Mouse (Mus musculus): Measurements from ENCODE around the gene Capn7. TPM values are rescaled to one million over a fixed set of nuclear protein-coding genes. Genes with fewer than 3 reads are reported as not detected.

Gene Capn7
- total RNA-seq, 2 experiments from 2014 or later = 39.4 to 42.1 TPM

DNA sequence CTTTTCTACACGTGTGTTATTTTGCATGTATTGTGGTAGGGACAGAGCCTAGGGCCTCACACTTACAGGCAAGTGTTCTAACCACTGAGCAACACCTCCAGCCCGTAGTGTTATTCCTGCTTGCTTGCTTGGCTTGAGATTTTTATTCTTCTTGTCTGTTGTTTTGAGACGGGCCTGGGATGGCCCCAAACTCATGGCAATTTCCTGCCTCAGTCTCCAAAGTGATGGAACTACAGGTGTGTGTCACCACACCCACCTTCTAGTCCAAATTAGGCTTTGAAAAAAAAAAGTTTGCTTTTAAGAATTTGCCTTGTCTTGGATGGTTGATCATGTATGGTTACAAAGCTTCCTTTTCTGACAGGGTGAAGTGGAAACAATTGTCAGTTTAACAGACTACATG lies 80.0 kb downstream of the Capn7 start:
- no peak for DNase-seq

DNA sequence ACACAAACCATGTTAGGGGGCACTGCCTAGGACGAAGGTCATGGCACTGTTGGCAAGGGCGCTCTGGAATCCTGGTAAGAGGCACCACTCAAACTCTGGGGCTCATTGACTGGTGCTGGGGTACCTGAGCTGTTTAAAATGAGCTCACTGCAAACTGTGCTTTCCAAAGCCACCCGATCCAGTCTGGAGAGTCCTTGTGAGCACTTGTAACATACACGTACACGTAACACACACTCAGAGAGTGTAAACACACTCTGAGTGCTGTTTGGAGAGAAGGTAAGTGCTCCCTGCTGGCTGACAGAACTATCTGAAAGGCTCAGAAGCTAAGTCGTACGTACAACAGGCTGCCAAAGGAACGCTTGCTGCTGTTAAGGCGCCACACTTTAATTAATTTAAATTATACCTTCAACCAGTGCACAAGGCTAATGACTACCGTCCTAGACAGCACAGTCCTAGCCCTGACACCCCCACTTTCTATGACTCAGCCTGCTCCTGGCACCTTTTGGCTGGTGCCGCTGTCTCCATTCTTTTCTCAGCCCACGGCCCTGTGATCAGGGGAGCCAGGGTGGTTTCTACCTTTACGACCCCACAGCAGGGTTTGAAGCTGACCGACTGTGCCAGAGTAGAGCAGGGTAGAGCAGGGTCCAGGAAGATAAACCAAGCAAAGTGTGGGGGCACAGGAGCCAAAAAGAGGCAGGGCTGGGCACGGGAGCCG lies 80.6 kb downstream of the Capn7 start:
- no peak for DNase-seq

DNA sequence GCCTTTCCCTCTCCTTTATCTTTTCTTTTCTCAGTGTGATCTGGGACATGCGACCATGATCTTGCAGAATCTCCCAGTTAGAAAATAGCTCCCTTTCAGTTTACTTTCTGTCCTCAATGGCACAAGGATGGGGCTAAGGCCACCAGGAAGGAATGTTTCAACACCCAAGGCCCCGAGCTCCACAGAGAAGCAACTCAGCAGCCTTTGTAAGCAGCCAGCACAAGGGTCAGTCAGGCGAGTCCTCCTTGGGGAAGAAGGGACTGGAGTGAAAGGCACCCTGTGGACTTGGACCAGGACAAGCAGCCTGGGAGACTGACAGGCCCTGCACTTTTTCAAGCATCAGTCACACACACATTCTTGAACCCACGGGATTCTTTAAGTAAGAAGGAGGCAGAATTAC lies 82.8 kb downstream of the Capn7 start:
- no peak for DNase-seq

DNA sequence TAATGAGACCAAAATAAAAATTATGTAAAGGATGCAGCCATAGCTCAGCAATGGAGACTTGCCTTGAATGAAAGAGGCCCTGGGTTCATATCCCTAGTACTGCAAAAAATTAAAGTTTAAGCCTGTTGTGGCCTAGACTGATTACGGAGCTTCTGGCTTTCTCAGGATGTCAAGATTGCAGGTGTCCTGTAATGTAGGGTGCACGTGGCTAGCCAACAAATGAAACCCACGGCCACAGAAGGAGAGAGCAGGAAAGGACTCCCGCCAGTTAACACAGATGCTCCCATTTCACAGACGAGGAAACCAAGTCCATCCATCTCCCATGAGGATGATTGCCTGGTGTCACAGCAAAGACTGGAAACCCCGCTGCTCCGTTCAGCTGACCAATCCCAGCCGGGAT lies 83.7 kb downstream of the Capn7 start:
- no peak for DNase-seq

DNA sequence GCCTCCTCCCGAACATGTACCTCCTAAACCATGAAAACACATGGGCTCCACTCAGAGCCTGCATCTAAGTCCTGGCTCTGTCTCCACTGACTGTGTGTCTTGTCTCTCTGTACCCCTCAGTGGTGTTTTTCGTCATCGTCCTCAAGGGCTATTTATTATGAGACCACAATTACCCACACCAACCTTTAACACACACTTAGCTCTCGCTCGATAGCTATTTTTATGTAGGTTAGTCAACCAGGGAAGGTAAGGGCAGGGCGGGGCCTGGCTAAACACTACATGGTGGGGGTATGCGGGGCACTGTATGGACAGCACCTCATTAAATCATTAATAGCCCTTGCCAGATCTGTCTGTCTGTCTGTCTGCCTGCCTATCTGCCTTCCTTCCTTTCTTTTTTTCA lies 84.1 kb downstream of the Capn7 start:
- no peak for DNase-seq

DNA sequence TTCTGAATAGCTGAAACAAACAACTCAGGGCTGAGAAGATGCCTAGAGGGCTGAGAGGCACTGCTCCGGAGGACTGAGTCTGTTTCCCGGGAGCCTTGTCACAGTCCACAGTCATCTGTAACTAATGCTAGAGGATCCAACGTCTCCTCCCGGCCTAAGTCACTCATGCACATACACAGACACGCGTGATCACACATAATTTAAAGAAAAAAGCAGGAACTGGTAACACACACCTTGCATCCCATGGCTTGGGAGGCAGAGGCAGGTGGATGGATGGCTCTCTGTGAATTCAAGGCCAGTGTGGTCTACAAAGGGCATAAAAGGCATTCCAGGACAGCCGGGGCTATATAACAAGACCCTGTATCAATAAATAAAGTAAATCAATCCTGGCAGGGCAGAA lies 84.5 kb downstream of the Capn7 start:
- DNase-seq = no peak

Other genes starting within 250 kb of the Capn7 start
- 10 to 100 TPM; 24.6 to 27.7 TPM for gene Smim4, start 207.7 kb upstream of the Capn7 start, total RNA-seq (2021)
- 10 to 100 TPM; 12.4 to 13.6 TPM for gene Nt5dc2, start 205.6 kb upstream of the Capn7 start, total RNA-seq (2021)
- gene Stab1, start 168.0 kb upstream of the Capn7 start, total RNA-seq (2021) = 10 to 100 TPM; 16.6 to 24.0 TPM
- 1 to 10 TPM; 3.8 to 4.4 TPM for gene Tnnc1, start 128.3 kb upstream of the Capn7 start, total RNA-seq (2021)
- gene Nisch, start 119.7 kb upstream of the Capn7 start, total RNA-seq (2021) = 100 to 1,000 TPM; 458 to 488 TPM
- gene Sema3g, start 118.8 kb upstream of the Capn7 start, total RNA-seq (2021) = 1 to 10 TPM; 4.5 to 4.9 TPM
- gene Phf7, start 85.3 kb upstream of the Capn7 start, total RNA-seq (2021) = 1 to 10 TPM; 3.5 to 3.6 TPM
- gene Bap1, start 85.2 kb upstream of the Capn7 start, total RNA-seq (2021) = 100 to 1,000 TPM; 132 to 134 TPM
- 1 to 10 TPM; 3.8 to 4.8 TPM for gene Dnah1, start 12.7 kb upstream of the Capn7 start, total RNA-seq (2021)
- 100 to 1,000 TPM; 157 to 168 TPM for gene Sh3bp5, start 99.4 kb downstream of the Capn7 start, total RNA-seq (2021)
- 10 to 100 TPM; 14.5 to 16.3 TPM for gene Eaf1, start 157.8 kb downstream of the Capn7 start, total RNA-seq (2021)
- 10 to 100 TPM; 25.0 to 29.4 TPM for gene Mettl6, start 158.4 kb downstream of the Capn7 start, total RNA-seq (2021)

Measured in layer of hippocampus, postnatal 36 days (tissue).